Mouse (Mus musculus): ENCODE results near the gene Gm7929. TPM values are rescaled to one million over a fixed set of nuclear protein-coding genes. Genes with fewer than 3 reads are reported as not detected.

Gm7929 gene
- not detected for polyA plus RNA-seq (2014; fragmentation: Illumina TruSeq; extraction: RNeasy Lipid Tissue Mini Kit (QIAGEN cat#74804); ENCODE audit: low read depth, low replicate concordance)

GRCm38 (mm10) chr14:41750514-41750913 lies at the start of gene Gm7929:
TSS of gene Gm7929 (minus strand) at chr14:41750614.

GRCm38 (mm10) chr14:41772341-41772740 lies 21.9 kb upstream of the Gm7929 start, which contains the start of gene Gm47189:
TSS of gene Gm47189 (minus strand) at chr14:41772441.

GRCm38 (mm10) chr14:41701785-41702184 lies 48.6 kb downstream of the Gm7929 start, which contains the start of gene Gm8068:
TSS of gene Gm8068 (minus strand) at chr14:41701885.

Other genes starting within 250 kb of the Gm7929 start
- not detected for gene Gm7970, start 195.0 kb downstream of the Gm7929 start, polyA plus RNA-seq (2014; fragmentation: Illumina TruSeq; extraction: RNeasy Lipid Tissue Mini Kit (QIAGEN cat#74804); ENCODE audit: low read depth, low replicate concordance)
- not detected for gene 1700049E17Rik2, start 177.4 kb downstream of the Gm7929 start, polyA plus RNA-seq (2014; fragmentation: Illumina TruSeq; extraction: RNeasy Lipid Tissue Mini Kit (QIAGEN cat#74804); ENCODE audit: low read depth, low replicate concordance)
- not detected for gene Gm3072, start 126.0 kb downstream of the Gm7929 start, polyA plus RNA-seq (2014; fragmentation: Illumina TruSeq; extraction: RNeasy Lipid Tissue Mini Kit (QIAGEN cat#74804); ENCODE audit: low read depth, low replicate concordance)
- gene Gm3676, start 104.1 kb downstream of the Gm7929 start, polyA plus RNA-seq (2014; fragmentation: Illumina TruSeq; extraction: RNeasy Lipid Tissue Mini Kit (QIAGEN cat#74804); ENCODE audit: low read depth, low replicate concordance): not detected
- gene Gm8068, start 48.7 kb downstream of the Gm7929 start, polyA plus RNA-seq (2014; fragmentation: Illumina TruSeq; extraction: RNeasy Lipid Tissue Mini Kit (QIAGEN cat#74804); ENCODE audit: low read depth, low replicate concordance): not detected
- gene Gm47189, start 21.8 kb upstream of the Gm7929 start, polyA plus RNA-seq (2014; fragmentation: Illumina TruSeq; extraction: RNeasy Lipid Tissue Mini Kit (QIAGEN cat#74804); ENCODE audit: low read depth, low replicate concordance): not detected
- gene Gm7980, start 156.7 kb upstream of the Gm7929 start, polyA plus RNA-seq (2014; fragmentation: Illumina TruSeq; extraction: RNeasy Lipid Tissue Mini Kit (QIAGEN cat#74804); ENCODE audit: low read depth, low replicate concordance): not detected
- not detected for gene 1700049E17Rik1, start 174.3 kb upstream of the Gm7929 start, polyA plus RNA-seq (2014; fragmentation: Illumina TruSeq; extraction: RNeasy Lipid Tissue Mini Kit (QIAGEN cat#74804); ENCODE audit: low read depth, low replicate concordance)
- gene 1700024B05Rik, start 193.4 kb upstream of the Gm7929 start, polyA plus RNA-seq (2014; fragmentation: Illumina TruSeq; extraction: RNeasy Lipid Tissue Mini Kit (QIAGEN cat#74804); ENCODE audit: low read depth, low replicate concordance): not detected
- gene Gm6401, start 217.3 kb upstream of the Gm7929 start, polyA plus RNA-seq (2014; fragmentation: Illumina TruSeq; extraction: RNeasy Lipid Tissue Mini Kit (QIAGEN cat#74804); ENCODE audit: low read depth, low replicate concordance): not detected
- not detected for gene Gm3543, start 232.7 kb upstream of the Gm7929 start, polyA plus RNA-seq (2014; fragmentation: Illumina TruSeq; extraction: RNeasy Lipid Tissue Mini Kit (QIAGEN cat#74804); ENCODE audit: low read depth, low replicate concordance)

Data from adrenal gland, adult 10 weeks (tissue).